Mouse (Mus musculus) inflammation-experienced regulatory T-cells, adult 6 months (primary cell): ENCODE data around the gene Strbp. TPM values are rescaled to one million over a fixed set of nuclear protein-coding genes. Genes with fewer than 3 reads are reported as not detected.

ENCODE experiments used
- ATAC-seq: one replicate; pipeline ENCODE4 v1.8.0; 2017
- polyA plus RNA-seq, 3 experiments: library from polyadenylated mRNA; unstranded; fragments of 100-300 nt; shearing (Covaris generic); gene quantifications; one replicate each; pipeline ENCODE4 v1.2.1; 2017

Strbp gene
- polyA plus RNA-seq, result 10 to 100 TPM in 1 of 3 experiments, 1 to 10 TPM in 2; 7.4 to 10.1 (median 9.3) TPM

DNA sequence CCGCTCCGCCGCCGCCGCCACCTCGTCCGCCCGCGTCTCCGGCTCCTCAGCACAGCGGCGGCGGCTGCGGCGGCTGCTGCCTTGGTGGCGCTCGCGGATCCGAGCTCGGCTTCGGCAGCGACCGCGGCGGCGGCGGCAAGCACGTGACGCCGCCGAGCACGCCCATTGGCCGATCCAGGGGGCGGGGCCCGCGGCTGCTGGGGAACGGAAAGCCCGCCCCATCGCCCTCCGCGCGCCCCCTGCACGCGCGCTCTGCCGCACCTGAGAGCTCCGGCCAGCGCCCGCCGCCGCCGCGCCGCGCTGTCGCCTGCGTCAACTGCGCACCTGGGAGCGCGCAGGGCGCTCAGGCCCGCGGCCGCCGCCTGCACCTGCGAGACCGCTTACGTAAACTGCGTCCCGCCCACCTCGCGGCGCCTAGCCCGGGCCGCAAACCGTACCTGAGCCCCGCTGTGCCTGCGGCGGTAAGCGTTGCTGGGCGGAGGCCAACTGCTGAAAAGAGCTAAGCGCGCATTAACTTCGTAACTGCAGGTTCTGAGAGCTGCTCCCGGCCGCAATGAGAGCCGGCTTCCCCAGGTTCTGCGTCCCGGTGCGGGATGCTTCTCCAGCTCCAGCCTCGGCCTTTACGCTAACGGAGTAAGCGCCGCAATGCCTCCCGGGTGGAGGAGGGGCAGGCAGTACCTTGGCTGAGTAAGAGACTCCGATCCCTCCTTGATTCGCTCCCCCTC lies at the start of gene Strbp:
Gene Strbp (minus strand): TSS at position 630 of the 725 bp plus-strand sequence.
- peak; percentile 82 for ATAC-seq

DNA sequence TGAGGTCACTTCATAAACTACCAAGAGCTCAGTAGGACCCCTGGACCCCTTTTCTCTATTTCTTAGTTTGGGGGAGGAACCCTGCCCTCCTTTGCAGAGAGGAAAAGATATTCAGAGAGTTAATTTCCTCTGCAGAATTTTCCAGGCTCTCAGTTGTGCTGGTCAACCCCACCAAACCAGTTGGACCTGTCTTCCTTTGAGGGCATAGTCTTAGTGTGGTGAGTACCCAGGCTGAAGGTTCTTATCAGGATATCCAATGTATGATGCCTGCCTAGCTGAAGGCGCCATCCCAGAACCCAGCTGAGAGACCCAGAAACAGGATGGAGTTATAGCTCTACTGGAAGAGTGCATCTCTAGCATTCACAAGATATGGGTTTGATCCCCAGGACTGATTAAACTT lies 47.5 kb upstream of the Strbp start:
- no peak for ATAC-seq

DNA sequence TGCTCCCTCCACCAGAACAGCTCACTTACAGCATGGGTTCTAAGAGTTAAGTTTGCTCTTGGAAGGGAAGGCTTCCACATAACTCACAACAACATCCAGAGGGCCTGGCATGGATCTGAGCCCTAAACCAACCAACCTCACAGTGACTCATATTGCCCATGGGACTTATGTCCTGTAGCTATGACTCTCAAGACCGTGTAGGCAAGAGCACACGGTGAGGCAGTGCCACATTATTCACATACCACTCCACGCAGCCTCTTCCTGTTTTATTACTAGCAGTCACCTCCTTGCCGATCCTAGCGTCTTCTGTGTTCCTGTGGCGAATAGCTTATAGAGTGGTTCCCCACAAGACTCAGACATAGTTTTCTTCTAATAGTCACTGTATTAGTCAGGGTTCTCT lies 45.7 kb upstream of the Strbp start:
- no peak for ATAC-seq

GRCm38 (mm10) chr2:37748442-37749066 lies 44.9 kb upstream of the Strbp start:
- ATAC-seq, result no peak

DNA sequence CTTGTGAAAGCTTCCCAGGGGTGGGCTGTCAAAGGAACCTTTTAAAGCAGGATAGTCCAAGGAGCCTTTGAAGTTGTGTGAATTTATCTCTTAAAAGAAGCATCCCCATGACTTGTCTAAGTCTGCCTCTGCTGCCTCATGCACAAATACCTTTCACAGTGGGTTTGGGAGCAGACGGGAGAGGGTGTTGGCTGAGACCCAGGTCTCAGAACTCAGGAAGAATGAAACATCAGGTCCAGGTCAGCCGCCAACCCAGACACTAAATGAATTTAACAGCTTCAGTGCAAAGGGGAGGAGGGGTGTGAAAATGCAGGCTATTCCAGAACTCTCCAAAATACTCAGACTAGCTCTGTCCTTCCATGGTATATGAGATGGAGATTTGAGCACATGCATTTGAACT lies 44.2 kb upstream of the Strbp start:
- no peak for ATAC-seq

DNA sequence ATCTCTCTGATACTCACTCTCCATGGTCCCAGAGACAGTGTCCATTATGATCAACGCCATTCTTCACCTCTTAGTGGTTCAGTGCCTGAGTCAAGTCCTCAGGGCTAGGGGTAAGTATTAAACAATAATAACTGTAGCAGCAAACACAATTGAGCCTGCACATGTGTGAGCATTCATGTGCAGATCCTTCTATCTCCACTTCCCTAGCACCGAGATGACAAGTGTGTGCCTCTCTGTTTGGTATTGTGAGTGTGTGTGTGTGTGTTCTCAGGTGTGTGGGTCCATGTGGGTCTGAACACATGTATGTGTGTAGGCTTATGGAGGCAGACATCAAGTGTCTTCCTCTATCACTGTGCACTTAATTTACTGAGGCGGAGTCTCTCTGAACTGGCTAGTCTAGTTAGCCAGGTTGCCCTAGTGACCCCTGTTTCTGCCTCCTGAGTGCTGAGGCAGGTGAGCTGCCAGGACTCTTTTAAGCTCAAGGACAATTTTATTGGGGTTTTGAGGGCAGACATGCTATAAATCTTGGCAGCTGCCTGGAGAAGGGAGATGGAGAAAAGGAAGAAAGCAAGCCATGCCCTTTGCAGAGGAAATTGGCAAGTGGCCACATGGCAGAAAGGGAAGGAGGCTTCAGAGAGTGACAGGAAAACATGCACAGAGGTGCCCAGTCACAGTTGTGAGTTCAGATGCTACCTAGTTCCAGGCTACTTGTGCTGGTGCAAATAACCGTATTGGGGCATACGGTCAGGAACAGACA lies 42.8 kb upstream of the Strbp start:
- no peak for ATAC-seq

- ATAC-seq, result no peak
Measured at GRCm38 (mm10) chr2:37744773-37745395, 41.2 kb upstream of the Strbp start.

DNA sequence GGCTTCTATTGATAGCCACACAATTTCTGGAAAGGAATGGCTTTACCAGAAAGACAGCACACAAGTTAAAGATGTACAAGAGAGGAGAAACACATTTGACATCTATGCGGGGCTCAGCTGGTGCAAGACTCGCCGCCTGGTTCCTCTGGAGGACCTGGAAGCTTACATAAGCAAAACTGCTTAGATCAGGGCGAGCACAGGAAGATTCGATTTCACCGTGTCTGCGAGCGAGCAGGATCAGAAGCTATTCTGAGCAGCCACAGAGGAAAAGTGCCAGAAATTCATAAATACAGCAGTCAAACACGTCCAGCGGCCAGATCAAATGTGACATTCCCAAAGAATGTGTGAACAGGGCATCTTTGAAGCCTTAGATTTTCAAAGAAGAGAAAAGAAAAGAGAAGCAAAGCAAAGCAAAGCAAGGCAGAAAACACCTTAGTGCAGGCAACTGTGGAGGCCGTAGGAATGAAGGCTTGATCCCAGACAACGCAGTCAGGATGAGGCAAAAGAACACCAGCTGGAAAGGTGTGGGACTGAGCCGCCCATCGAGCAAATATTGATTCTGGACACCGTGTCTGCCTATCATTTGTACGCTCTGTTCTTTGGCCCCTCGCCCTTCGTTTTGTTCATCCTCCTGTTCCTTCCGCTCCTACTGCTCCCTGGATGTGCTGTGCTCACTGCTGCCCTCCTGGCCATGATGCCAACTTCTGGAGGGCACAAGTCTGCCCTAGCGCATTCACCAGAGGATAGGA lies 38.3 kb upstream of the Strbp start:
- no peak for ATAC-seq

DNA sequence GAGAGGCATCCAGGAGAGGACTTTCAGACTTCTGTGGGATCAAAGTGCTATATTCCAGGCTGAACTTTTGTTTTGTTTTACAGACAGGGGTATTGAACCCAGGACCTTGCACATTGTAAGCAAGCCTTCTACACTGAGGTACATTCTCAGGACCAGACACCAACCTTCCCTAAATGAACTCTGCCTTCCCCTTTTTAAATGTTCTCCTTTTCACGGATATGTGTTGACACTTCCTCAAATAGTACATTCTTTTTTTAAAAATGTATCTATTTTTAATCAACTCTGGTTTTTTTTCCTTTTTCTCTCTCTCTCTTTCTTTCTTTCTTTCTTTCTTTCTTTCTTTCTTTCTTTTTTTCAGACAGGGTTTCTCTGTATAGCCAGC lies 32.1 kb upstream of the Strbp start:
- ATAC-seq, result no peak

DNA sequence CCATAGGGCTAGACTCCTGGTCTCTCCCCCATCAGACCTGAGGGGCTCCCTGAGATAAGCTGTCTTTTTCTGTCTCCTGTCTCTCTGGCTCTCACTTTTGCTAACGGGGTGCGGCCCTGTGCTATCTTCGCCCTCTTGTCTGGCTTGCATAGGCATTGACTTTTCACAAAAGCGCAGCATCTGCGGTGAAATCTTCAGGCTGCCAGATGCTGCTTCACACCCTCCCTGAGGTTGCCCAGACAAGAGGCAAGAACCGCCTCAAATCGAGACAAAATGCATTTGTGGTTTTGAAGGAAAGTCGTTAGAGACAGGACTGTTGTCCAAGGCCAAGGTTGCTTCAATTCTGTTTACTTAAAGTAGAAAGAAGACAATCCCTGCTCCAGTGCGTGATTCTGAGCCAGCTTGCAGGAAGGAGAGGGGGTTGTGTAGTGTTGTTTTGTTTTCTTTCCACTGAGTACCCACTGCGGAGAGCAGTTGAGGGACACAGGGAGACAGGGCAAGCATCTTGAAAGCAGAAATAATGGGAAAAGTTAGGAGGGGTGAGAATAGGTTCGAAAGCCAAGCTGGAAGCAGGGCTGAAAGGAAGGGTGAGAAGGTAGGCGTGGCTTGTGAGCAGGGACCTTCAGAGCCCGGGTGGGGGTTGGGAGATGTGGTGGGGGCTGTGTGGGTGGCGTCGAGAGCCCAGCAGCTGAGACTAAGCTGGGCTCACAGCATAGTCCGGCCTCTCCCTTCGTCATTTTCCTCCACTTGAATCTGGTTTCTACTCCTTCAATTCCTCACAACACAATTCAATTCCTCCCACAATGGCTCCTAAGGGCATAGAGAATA lies 31.5 kb upstream of the Strbp start:
- ATAC-seq, result no peak

- no peak for ATAC-seq
Measured at GRCm38 (mm10) chr2:37731241-37731801, 27.7 kb upstream of the Strbp start.

DNA sequence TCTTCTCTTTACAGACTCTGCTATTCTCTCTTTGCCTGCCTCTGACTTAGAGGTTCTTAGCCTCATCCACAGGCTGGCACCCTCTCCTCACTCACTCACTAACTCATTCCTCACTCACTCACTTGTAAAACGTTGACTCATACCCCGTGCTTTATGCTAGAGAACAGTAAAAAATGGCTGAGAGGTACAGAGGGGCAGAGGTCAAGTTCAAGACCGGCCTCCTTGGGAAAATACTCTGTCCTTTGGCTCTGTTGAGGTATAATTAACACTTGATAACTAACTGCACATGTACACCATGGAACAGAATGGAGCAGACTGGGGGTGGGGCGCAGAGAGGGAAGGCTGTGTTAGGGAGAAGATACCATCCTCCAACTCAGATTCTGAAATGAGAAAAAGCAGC lies 20.6 kb upstream of the Strbp start:
- ATAC-seq, result no peak

DNA sequence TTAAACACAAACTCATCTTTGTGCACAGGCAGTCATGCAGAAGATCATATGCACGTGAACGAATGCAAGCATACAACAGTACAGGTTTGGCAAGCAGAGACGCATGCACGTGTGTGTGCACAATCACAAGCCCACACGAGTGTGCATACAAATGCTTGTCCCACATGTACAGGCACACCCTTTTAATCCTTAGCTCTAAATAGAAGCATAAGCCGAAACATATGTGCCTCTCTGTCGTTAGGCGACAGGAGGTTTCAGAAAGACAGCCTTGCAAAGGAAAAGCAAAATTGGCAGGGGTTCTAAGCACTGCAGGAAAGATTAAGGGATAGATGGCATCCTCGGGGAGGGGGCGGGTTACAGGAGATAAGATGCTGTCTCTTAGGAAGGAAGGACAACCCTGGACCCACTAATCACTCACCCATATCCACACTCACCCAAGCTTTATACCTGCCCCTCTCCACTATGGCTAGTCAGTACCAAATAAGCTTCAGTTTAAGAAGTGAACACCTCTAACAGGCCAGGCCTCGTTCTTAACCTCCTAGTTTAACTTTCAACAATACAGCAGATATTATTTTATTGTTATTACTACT lies 19.9 kb upstream of the Strbp start:
- ATAC-seq, result no peak

DNA sequence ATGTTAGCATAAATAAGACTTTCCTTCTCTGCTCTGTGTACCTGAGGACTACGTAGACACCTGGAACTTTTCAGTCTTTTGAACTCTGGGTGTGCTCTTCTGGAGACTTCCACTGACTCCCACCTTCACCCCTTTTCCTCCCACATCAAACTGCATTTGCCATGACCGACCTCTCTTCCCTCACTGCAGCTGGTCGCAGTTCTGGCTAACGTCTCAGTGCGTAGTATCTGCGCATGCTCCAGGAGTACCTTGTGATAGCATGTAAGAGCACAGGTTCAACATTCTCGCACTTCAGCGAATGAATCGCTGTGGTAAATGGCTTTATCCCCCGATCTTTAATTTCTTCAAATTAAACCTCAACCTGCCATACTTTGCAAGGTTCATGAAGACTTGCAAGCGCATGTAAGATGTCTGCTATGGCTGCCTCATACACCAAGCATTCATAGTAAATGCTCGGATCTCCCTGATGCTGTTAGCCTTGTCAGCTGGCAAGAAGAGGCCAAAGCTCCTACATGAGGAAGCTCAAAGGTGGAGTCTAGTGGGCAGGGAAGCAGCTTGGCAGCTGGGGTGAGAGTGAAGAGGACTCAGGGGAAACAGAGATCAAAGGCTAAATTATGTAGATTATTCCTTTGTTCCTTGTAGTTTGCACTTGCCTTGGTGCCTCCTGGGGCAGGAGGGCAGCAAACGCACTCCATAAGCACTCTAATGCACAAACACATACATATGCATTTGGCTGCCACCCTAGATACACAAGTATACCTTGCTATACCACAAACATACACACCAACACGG lies 19.2 kb upstream of the Strbp start:
- no peak for ATAC-seq

GRCm38 (mm10) chr2:37716266-37716665 lies 12.6 kb upstream of the Strbp start:
- ATAC-seq, result no peak

DNA sequence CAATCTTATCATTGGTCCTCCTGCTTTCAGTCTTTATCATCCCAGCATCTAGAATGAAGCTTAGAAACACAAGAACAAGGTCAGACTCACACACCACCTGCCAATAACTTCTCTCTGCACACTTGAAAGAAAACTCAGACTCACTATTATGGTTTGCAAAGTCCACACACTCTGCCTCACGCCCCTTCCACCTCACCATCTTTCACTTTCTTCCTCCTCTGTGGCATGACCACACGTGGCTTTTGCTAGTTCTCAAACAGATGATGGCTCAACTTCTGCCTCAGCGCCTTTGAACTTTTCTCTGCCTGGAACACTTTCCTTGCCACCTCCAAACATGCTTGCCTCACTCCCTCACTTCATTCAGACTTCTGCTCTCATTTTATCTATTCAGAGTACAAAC lies 11.7 kb upstream of the Strbp start:
- ATAC-seq, result no peak

GRCm38 (mm10) chr2:37713100-37713499 lies 9.4 kb upstream of the Strbp start:
- no peak for ATAC-seq

DNA sequence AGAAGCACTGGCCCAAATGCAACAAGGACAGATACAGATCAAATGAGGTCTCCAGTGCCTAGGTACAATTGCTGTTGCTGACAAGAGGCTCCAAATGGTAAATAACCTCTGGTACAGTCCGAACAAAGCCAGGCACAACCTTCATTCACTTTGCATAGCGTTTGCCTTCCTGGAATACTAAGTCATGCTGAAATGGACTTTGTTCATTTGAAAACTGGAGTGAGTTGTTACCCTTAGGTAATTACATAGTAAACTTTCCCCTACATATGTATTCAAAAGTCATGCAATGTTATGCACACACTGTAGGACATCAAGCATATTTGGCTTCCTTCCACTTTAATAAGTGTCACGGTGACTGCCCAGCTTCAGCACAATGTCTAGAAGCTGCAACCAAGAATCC lies 5.2 kb upstream of the Strbp start:
- no peak for ATAC-seq

DNA sequence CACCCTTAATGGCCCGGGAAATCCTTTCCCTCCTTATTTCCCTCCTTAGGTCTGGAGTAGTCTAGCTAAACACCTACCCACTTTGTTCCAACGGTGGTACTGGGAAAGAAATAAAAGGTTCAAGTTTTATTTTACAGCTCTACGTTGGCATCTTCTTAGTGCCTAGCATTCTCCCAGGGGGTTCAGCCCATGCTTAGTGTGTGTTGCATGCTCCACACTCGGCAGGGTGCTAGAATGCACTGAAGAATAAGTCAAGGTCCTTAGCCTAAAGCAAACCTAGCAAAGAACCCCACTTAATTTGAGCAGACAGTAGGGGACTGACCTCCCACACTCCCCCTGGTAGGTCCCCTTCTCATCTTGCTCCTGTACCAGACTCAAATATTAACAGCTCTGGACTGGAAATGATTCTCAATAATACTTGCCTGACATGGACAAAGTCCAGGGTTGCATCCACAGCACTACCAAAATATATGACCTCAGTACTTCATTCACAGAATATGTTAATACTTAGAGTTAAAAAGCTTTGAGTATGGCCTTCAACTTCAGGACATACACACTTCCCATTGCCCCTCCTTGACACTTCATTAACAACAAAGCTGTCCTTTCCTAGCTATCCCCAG lies 592 bp upstream of the Strbp start:
- no peak for ATAC-seq
